Mouse (Mus musculus) ovary, postnatal 14 days (tissue): ENCODE measurements around the gene Slc5a2.

Source experiments
- DNase-seq: peaks from one replicate; pipeline ENCODE4 v3.0.0; 2022; ENCODE audit warnings: low spot score

The Slc5a2 gene

DNA sequence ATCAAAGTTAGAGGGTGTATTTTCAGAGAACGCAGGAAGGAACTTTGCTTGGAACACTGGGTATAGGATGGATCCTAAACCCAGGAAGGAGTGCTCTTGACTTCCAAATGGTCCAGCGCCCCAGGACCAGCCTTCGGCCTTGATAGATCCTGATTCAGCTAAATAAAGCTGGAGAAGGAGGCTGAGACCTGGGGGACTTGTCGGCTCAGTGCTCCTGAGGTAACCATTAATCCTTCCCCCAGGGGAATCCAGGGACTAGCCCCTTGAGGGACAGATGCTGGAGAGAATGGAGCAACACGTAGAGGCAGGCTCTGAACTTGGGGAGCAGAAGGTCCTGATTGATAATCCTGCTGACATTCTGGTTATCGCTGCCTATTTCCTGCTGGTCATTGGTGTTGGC, at the start of gene Slc5a2:
TSS of gene Slc5a2 (plus strand) at position 247 of the 400 bp plus-strand sequence.
- no peak for DNase-seq

DNA sequence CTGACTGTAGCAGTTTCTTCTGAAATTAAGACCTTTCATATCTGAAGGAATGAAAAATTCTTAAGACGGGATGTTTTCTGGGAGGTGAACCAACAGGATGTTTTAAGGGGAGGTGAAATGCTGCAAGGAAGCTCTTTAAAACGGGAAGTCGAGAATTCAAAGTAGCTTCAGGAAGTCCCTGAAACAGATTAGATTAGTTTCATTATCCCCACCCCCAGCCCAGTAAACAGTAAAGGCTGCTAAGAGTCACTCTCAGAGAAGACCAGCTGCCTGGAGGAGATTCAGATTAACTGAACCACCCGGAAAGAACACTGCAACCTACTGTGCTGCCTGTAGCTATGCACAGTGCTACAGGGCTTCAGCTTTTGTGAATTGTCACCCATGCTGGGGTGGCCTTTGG, 45.5 kb upstream of the Slc5a2 start:
- DNase-seq = no peak

DNA sequence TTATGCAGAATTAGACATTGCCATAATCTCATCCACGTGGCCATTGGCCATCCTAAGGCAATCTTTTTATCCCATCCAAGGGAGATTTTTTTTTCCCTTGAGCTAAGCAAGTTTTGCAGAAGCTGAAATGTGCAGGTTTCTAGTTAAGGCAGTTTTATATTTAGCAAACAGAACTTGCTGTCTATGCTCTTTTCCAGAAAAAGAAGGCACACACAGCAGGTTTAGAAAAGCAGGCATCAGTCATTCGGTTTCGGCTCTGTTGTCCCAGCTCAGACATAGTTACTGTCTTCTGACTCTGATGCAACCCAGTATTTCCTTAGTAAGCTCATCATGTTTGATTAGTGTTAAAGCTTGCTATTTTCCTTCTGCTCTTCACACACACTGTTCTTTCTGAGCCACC, 44.5 kb upstream of the Slc5a2 start:
- DNase-seq = no peak

DNA sequence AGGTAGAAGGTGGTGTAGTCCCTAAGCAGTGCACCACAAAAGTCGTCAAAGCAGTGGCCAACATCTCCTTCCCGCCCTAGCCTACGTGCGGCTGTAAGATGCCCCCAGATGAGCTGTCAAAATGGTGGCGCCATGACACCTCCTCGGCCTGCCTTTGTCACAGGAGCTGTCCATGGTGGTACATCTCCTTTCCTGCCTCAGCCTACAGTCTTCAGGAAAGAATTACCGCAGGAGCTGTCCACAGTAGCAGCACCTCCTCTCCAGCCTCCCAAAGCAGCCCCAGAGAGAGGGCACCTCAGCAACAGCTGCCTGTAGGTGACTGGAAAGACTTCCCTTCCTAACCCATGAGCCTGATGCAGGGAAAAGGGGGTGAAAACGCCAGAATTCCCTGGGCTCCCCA, 33.7 kb upstream of the Slc5a2 start:
- no peak for DNase-seq

DNA sequence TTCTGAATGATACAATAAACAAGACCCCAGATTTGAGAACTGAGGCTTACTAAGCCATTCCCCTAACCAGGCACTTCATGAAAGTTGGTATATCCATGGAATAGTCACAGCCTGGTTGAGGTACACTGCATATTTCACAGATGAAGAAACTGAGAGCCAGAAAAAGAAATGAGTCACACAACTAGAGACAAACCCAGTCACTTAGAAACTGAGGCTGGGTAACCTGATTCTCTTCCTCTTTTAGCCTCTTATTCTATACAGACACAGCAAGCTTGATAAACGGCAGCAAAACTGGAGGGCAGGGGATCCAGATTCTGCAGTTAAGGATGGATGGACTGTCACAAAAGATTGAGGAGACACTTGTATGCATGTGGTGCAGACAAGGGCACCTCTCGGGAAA, 30.7 kb upstream of the Slc5a2 start:
- DNase-seq = no peak

DNA sequence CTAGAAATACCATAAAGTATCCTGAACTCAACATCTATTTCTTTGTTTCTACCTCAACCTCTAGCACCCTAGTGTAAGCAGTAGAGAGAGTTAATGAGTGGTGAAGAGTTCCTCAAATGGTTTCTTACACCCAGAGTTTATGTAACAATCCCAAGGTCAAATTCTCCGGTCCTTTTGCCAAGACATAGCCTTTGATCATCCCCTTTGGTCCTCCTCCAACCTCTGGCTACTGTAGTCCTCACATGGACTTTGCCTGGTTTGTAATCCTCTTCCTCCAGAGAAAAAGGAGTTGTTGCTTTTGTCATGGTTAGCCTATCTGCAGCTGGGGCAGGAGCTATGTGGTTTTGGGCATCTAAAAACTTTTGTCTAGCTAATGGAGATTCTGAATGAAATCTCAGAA, 30.0 kb upstream of the Slc5a2 start:
- DNase-seq = no peak

DNA sequence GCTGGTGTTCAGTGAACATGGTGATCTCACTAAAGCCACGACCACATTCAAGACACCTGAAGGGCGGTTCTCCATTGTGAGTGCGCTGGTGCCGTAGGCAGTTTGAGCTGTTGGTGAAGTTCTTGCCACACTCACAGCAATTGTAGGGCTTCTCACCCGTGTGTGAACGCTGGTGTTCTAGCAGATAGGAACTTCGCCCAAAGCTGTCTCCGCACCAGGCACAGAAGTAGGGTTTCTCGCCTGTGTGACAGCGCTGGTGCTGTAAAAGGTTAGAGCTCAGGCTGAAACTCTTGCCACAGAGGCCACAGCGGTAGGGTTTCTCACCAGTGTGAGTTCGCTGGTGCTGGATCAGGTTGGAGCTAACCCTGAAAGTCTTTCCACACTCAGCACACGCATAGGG, 29.0 kb upstream of the Slc5a2 start:
- DNase-seq = no peak

DNA sequence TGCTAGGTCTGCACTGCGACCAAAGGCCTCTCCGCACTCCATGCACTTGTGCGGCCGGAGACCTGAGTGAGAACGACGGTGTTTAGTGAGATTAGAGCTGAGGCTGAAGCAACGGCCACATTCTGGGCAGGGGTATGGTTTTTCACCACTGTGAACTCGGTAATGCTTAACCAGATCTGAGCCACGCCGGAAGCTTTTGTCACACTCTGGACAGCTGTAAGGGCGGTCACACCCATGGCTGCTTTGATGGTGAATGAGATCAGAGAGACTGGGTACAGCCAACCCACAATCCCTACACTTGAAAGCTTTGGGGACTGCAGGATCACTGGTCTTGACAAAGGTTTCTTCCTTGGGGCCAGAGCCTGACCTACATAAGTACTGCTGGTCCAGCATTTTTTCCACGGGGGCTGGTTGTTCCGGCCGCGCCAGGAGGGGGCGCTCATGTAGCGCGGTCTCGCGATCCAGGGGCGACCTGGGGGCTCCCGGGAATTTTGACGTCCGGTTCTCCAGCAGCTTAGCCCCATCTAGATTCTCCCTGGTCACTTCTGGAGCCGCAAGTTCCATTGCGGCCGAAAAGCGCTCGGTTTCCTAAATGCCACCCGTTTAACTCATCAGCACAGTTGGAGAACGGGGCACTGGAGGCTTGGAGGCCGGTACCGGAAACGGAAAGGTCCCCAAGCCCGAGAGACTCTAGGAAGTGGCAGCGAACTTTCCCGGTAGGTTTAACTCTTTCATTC, 28.4 kb upstream of the Slc5a2 start, which contains the start of gene Armc5:
TSS of gene Armc5 (plus strand) at position 487 of the 737 bp plus-strand sequence.
- DNase-seq = peak; percentile 84

DNA sequence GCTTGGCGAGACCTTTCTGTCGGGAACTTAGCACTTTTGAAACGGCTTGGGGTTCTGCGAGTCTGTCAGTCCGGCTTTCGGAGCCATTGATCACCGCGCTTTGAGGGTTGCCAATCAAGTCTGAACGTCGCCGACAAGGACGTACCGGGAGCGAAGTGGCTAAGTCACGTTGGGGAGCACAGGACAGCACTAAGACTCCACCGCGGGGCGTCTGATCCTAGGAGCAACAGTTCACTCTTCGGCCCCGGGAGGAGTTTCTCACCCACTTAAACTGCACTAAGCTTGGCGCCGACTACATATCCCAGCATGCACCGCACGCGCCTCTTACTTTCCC, 27.9 kb upstream of the Slc5a2 start:
- no peak for DNase-seq

DNA sequence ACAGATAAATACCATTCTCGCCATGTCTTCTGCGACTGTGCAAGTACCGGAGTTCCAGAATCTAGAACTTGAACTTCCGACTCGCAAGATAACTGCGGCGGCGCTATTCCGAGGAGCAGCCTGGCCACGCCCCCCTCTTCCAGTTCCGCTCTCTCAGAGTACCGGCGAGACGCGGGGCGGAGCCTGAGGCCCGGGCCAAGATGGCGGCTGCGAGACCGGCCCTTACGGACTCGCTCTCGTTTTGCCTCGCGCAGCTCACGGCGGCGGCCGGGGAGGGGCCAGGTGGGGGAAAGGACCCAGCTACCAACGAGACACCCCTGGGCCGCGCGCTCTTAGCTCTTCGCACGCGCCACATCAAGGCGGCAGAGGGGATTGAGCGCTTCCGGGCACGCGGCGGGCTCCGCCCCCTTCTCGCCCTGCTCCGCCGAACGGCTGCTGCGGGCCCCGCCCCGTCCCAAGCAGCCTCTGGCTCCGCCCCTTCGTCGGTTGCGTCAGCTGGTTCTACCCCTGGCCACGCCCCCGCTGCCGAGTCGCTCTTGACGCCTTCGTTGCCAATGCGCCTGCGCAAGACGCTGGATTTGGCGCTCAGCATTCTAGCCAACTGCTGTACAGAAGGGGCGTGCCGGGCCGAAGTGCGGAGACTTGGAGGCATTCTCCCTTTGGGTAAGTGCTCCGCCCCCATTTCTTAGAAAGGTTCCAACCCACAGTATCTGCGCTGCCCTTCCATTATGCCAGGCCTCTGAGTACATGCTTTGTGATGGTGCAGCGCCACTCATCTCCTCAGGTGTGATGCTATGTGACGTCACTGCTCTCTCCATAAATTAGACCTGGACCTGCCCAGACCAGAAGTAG, 27.3 kb upstream of the Slc5a2 start, which contains the start of gene 9130023H24Rik:
TSS of gene 9130023H24Rik (minus strand) at position 105 of the 852 bp plus-strand sequence.
- DNase-seq = peak; percentile 100

DNA sequence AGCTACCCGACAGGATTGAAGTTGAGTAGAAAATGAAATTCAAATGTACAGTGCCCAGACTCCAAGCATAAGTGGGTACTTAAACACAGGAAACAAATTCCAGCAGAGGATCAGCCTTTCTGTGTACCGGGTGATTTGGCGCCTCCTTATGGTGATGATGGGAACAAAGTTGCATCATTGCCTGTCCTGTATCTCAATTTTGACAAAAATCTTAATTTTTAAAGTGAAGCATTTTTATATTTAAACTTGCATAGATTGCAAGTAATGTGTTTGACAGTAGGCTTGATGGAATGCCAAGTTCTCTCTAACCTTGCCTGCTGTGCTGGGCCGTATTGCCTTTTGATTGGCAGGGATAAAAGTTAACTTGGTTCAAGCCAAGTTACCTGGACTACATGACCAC, 26.5 kb upstream of the Slc5a2 start:
- DNase-seq = no peak

DNA sequence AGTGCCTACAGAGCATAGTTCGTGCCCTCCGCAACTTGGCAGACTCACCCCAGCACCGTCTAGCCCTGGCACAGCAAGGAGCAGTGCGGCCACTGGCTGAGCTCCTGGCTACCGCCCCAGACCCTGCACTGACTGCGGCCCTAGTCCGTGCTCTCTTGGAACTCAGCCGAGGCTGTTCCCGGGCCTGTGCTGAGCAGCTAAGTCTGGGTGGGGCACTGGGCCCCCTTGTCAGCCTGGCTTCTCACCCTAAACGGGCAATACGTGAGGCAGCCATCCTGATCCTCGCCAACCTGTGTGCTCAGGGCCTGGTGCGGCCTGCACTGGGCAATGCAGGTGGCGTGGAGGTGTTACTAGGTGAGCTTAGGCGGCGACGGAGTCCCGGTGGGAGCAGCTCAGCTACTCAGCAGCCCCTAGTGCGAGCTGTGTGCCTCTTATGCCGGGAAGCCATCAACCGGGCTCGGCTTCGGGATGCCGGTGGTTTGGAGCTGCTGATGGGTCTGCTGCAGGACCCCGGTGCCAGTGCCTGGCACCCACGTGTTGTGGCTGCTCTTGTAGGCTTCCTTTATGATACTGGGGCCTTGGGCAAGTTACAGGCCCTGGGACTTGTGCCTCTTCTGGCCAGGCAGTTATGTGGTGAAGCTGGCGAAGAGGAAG, 25.2 kb upstream of the Slc5a2 start:
- no peak for DNase-seq

DNA sequence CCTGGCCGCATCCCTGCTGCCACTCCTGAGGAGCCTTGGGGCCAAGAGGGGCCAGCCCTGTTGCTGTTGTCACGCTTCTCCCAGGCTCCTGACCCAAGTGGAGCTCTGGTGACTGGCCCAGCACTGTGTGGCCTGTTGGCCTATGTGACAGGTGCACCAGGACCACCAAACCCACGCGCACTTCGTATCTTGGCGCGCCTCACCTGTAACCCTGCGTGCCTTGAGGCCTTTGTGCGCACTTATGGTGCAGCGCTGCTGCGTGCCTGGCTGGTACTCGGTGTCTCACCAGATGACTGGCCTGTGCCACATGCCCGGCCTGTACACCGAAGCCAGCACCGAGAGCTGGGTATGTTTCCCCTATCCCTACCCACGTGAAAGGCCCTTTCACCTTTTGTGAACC, 23.1 kb upstream of the Slc5a2 start:
- no peak for DNase-seq

DNA sequence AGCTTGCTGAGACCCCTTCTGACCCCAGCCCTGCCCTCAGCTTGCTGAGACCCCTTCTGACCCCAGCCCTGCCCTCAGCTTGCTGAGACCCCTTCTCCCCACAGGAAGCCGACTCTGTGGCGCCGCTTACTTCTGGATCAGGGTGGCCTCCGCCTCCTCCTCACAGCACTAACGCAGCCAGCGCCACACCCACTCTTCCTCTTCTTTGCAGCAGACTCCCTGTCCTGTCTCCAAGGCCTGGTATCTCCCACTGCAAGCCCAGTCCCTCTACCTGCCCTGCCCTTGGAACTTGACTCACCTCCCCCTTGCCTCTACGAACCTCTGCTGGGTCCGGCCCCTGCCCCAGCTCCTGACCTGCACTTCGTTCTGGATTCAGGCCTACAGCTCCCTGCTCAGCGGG, 21.5 kb upstream of the Slc5a2 start:
- no peak for DNase-seq

DNA sequence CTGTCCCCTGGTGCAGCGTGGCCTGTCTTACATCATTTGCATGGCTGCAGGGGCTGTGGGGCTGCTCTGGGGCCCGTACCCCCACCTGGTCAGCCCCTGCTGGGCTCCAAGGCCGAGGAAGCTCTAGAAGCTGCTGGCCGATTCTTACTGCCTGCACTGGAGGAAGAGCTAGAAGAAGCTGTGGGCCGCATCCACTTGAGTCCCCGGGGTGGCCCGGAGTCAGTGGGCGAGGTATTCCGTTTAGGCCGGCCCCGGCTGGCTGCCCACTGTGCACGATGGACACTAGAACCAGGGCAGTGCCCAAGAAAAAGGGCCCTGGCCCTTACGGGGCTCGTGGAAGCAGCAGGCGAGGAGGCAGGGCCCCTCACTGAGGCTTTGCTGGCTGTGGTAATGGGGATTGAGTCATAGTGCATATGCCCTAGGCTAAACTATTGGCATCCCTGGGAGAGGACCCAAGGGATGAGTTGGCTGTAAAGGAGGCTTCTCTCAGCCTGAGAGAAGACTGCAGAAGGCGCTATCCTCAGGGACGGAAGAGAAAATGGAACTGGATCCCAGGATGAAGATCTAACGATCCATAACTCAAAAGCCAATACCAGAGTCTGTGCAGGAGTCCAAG, 20.9 kb upstream of the Slc5a2 start:
- DNase-seq = no peak

DNA sequence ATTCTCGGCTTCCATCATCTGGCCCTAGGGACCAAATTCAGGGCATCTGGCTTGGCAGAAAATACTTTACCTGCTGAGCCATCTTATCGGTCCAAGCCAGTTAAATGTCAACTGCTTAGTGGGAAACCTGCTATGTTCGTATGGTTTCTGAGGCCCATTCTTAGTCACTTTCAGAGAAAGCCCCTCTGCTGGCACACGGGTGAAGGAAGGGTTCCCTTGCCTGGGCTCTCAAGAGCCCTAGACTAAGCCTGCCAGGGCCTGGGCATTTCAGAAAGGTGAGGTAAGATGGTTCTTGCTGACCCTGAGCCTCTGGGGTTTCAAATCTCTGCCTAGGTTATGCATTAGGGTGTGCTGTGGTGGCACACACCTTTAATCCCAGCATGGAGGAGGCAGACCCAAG, 19.9 kb upstream of the Slc5a2 start:
- no peak for DNase-seq

DNA sequence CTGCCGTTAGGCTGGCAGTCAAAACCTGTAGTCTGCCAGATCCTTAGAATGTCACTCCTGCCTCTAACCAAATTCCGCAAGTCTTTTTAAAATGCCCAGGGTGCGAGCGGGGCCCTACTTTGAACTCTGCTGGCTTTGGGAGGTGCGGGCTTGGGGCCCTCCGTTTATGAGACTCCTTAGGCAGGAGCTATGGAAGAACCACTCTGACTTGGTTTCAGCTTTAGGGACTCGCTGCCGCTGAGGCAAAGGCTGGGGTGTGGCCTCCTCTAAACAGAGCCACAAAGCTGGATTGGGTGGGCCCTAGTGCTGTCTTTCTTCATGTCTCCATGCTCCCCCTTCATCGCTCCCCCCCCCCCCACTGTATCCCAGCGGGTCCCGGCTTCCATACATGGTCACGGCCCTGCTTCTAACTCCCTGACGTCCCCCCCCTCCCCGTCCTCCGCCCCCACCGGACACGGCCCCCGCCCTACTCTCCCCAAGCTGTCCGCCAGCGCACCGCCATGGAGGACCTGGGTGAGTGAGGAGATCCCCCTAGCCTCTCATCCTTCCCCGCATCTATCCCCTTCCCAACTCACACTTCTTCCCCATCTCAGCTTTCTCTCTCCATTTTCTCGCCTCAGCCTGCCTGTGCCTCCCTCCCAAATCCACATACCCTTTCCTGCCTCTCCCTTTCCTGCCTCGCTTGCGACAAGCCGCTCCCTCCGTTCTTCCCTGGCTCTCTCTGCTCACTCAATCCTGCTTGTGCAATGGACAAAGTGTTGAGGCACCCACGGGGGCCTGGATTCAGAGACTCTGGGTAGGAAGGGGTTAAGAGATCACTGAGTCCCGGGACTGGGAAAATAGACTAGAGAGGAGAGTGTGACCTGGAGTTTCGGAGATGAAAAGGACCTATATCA, 18.7 kb upstream of the Slc5a2 start, which contains the start of gene Tgfb1i1:
TSS of gene Tgfb1i1 (plus strand) at position 317 of the 896 bp plus-strand sequence.
- peak; percentile 49 for DNase-seq

DNA sequence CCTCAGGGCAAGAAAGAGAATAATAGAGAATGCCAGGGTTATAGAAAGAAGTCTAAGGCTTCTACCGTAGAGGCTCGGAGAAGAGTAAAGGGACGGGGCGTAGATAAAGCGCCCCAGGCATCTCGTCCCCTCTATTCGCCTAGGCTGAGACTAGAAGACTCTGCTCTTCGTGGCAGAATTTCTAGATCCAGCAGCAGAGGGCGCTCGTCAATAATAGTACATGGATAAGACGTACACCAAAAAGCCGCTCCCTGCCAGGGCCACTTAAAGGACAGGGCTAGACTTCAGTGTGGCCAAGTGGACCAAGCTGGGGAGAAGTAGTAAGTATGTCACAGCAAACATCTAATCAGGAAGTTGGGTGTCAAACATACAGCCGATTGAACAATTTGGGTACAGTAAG, 18.0 kb upstream of the Slc5a2 start:
- peak; percentile 86 for DNase-seq

DNA sequence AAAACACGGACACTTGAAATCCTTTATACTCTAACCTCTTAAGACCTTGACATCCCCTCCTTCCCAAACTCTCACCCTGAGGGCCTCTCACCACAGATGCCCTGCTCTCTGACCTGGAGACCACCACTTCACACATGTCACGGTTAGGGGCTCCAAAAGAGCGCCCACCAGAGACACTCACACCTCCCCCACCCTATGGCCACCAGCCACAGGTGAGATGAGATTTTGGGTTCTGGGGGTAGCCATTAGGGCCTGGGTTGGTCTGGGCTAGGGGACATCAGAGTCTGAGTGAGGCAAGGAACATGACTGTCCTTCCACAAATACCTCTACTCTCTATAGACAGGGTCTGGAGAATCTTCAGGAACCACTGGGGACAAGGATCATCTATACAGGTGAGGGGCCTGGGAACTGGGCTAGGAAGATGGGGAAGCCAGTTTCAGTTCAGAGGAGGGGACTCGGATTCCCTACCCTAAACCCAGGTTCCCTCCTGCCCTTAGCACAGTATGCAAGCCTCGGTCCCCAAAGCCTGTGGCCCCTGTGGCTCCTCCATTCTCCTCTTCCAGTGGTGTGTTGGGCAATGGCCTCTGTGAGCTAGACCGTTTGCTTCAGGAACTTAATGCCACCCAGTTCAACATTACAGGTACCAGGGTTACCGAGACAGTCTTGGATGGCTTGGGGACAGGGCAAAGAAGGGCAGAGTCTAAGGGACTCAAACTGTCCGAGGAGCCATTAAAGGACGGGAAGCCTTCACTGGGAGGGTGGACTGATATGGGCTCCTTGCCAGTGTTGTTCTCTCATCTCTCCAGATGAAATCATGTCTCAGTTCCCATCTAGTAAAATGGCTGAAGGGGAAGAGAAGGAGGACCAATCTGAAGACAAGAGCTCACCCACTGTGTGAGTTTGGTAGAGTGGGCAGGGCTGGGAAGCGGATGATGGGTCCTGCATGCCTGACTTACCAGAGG, 17.1 kb upstream of the Slc5a2 start:
- DNase-seq = no peak

DNA sequence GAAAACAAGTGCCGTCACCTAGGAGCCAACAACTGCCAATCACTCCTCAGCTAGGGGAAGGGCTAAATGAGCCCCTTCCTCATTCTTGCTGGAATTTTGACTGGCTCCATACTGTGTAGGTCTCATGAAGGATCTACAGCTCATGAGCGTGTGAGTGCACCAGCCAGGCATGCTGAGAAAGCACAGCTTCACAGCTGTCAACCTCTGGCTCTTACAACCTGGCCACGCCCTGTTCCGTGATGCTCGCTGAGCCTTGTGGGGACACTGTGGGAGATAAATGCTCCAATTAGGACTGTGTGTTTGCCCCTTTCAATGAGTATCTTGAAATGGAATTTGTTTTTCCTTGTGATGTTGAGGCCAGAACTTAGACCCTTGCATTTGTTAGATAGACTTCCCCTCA, 15.5 kb upstream of the Slc5a2 start:
- no peak for DNase-seq
